Mouse (Mus musculus): Measurements from ENCODE around the gene Jph2. TPM values are rescaled to one million over a fixed set of nuclear protein-coding genes. Genes with fewer than 3 reads are reported as not detected.

Gene Jph2
- polyA plus RNA-seq, 1 experiment from 2014 or later: 41.0 TPM

DNA sequence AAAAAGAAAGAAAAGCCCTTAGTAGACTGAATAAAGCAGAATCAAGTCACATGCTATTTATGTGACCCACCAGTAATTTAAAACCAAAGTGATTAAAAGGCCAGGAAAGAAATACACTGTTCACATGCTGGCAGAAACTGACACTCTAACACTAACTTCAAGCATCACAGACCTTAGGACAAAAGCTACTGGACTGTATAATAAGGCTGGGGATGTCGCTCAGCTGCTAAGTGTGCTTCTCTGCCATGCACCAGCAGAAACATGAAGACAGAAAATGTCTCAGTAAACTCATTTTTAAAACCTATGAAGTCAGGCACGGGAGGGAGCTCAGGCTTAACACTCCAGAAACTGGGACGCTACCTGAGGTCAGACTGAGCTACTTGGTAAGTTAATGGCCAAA is 12.4 kb upstream of the Jph2 start:
- no peak overlapping the region for H3K4me2 ChIP-seq
- H3K9me3 ChIP-seq (replicated peaks): no peaks in the 10 kb centered on the region
- no peak overlapping the region for H3K9ac ChIP-seq
- H3K27ac ChIP-seq: no peak overlapping the region
- no peak overlapping the region for H3K4me3 ChIP-seq
- ATAC-seq (replicated peaks; ENCODE audit: insufficient number of reproducible peaks, insufficient read depth, low FRiP score, low read depth): no peak
- peaks cover 62% of the 10 kb centered on the region for H3K36me3 ChIP-seq
- H3K4me1 ChIP-seq (replicated peaks): peaks cover 3% of the 10 kb centered on the region; the same call in 1 of the 2 replicates
- WGBS: 84% methylated on average over 3 of the region's 3 CpGs
- no peaks in the 10 kb centered on the region for H3K27me3 ChIP-seq

GRCm38 (mm10) chr2:163404037-163404815 is 6.4 kb upstream of the Jph2 start:
- Histone ChIP-seq H3K27ac (no peak overlapping the region), H3K36me3 (peaks cover 26% of the 10 kb centered on the region), H3K4me3 (no peak overlapping the region), H3K27me3 (no peaks in the 10 kb centered on the region), H3K9me3 (replicated peaks) (no peaks in the 10 kb centered on the region), H3K4me2 (no peak overlapping the region), H3K4me1 (replicated peaks) (peaks cover 10% of the 10 kb centered on the region), H3K9ac (no peak overlapping the region)
- no peak for ATAC-seq (replicated peaks; ENCODE audit: insufficient number of reproducible peaks, insufficient read depth, low FRiP score, low read depth)
- 59% methylated on average over 8 of the region's 8 CpGs for WGBS

- 4% methylated on average over 8 of the region's 8 CpGs for WGBS
- no peak for ATAC-seq (replicated peaks; ENCODE audit: insufficient number of reproducible peaks, insufficient read depth, low FRiP score, low read depth)
- H3K4me3 ChIP-seq: no peak overlapping the region
Measured at GRCm38 (mm10) chr2:163401221-163401620, 3.4 kb upstream of the Jph2 start.

GRCm38 (mm10) chr2:163399222-163399621 is 1.4 kb upstream of the Jph2 start:
- Histone ChIP-seq H3K9me3 (replicated peaks) (no peaks in the 10 kb centered on the region), H3K4me2 (peak overlapping the region; percentile 31; the same call in 1 of the 2 replicates), H3K9ac (0 out of 2 replicates have a peak overlapping the region, but pooled peaks have one; percentile 21), H3K4me3 (no peak overlapping the region), H3K27me3 (no peaks in the 10 kb centered on the region), H3K36me3 (no peaks in the 10 kb centered on the region), H3K4me1 (replicated peaks) (peaks cover 23% of the 10 kb centered on the region), H3K27ac (peak overlapping the region; percentile 97)
- whole genome bisulfite sequencing: 31% methylated on average over 8 of the region's 8 CpGs
- ATAC-seq (replicated peaks; ENCODE audit: insufficient number of reproducible peaks, insufficient read depth, low FRiP score, low read depth): no peak

More at GRCm38 (mm10) chr2:163401221-163401620, 3.4 kb upstream of the Jph2 start:
- peaks cover 9% of the 10 kb centered on the region; the same call in 1 of the 2 replicates for H3K36me3 ChIP-seq
- H3K4me2 ChIP-seq: no peak overlapping the region
- no peak overlapping the region for H3K27ac ChIP-seq
- no peaks in the 10 kb centered on the region for H3K9me3 ChIP-seq (replicated peaks)
- H3K9ac ChIP-seq: no peak overlapping the region
- H3K27me3 ChIP-seq: no peaks in the 10 kb centered on the region
- H3K4me1 ChIP-seq (replicated peaks): peaks cover 21% of the 10 kb centered on the region

DNA sequence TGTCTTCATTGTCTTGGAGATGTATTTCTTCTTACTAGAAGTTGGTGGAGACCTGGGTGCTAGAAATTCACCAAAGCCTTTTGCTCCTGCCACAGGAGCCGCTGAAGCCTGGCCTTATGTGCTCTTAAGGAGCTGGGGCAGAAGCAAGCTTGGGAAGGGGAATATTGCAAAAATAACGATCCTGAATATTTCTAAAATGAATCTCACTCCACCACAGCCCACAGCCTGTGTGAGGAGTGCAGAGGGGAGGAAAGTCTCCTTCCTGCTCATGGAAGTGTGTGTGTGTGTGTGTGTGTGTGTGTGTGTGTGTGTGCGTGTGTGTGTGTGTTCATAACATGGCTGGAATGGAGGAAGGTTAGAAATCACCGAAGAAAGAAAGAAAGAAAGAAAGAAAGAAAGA is 977 bp upstream of the Jph2 start:
- ATAC-seq (replicated peaks; ENCODE audit: insufficient number of reproducible peaks, insufficient read depth, low FRiP score, low read depth): no peak
- H3K27ac ChIP-seq: peak overlapping the region; percentile 97
- H3K4me2 ChIP-seq: peak overlapping the region; percentile 61
- WGBS: 42% methylated on average over 4 of the region's 4 CpGs
- H3K27me3 ChIP-seq: no peaks in the 10 kb centered on the region
- H3K36me3 ChIP-seq: no peaks in the 10 kb centered on the region
- no peaks in the 10 kb centered on the region for H3K9me3 ChIP-seq (replicated peaks)
- peak overlapping the region; percentile 31 for H3K9ac ChIP-seq
- peak overlapping the region; percentile 63; the same call in 1 of the 2 replicates for H3K4me3 ChIP-seq
- H3K4me1 ChIP-seq (replicated peaks): peaks cover 23% of the 10 kb centered on the region

DNA sequence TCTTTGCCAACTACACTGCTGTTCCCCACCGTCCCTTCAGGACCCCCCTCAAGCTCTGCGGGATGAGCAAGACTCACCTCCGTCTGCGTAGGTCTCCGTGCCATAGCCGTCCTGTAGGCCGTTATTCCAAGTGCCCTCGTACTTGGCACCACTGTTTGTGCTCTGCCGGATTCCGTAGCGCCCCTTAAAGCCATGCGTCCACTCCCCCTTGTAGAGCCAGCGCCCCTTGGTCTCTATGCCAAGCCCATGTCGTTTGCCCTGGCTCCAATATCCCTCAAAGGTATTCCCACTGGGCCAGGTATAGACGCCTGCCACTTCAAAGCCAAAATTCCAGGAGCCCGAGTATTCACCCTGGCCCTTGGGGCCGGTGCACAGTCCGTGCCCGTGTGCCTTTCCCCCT is 722 bp downstream of the Jph2 start:
- H3K9ac ChIP-seq: peak overlapping the region; percentile 73
- no peaks in the 10 kb centered on the region for H3K9me3 ChIP-seq (replicated peaks)
- peak overlapping the region; percentile 63 for H3K4me3 ChIP-seq
- no peak for ATAC-seq (replicated peaks; ENCODE audit: insufficient number of reproducible peaks, insufficient read depth, low FRiP score, low read depth)
- H3K36me3 ChIP-seq: no peaks in the 10 kb centered on the region
- H3K27me3 ChIP-seq: no peaks in the 10 kb centered on the region
- H3K27ac ChIP-seq: peak overlapping the region; percentile 97
- peak overlapping the region; percentile 61 for H3K4me2 ChIP-seq
- H3K4me1 ChIP-seq (replicated peaks): peaks cover 23% of the 10 kb centered on the region
- 42% methylated on average over 19 of the region's 19 CpGs for WGBS

DNA sequence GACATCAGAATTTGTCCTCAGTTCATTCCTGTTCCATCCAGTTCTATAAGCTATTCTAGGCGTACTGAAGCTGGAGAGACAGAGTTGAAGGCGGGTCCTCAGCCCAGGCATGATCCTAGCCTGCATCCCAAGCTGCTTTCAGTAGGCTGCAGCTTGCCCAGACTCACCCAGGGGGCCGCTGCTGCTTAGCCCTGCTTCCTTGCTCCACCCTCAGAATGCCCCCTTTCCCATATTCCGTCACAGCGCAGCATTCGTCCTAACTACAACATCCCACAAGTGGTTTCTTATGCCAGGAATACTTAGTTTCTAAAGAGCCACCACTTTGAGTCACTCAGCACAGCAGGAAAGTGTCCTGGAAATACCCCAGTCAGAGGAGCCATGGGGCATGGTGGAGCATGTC is 2.8 kb downstream of the Jph2 start:
- Histone ChIP-seq H3K4me1 (replicated peaks) (peaks cover 30% of the 10 kb centered on the region), H3K27ac (peak overlapping the region; percentile 97), H3K27me3 (no peaks in the 10 kb centered on the region), H3K9ac (peak overlapping the region; percentile 73), H3K4me3 (peak overlapping the region; percentile 63), H3K4me2 (peak overlapping the region; percentile 61), H3K36me3 (no peaks in the 10 kb centered on the region), H3K9me3 (replicated peaks) (no peaks in the 10 kb centered on the region)
- ATAC-seq (replicated peaks; ENCODE audit: insufficient number of reproducible peaks, insufficient read depth, low FRiP score, low read depth): no peak
- WGBS: 39% methylated on average over 6 of the region's 6 CpGs

- Histone ChIP-seq H3K27ac (peak overlapping the region; percentile 97), H3K9ac (peak overlapping the region; percentile 73), H3K4me1 (replicated peaks) (peaks cover 22% of the 10 kb centered on the region), H3K27me3 (no peaks in the 10 kb centered on the region), H3K4me2 (peak overlapping the region; percentile 61), H3K4me3 (peak overlapping the region; percentile 63), H3K36me3 (peaks cover 6% of the 10 kb centered on the region), H3K9me3 (replicated peaks) (no peaks in the 10 kb centered on the region)
- ATAC-seq (replicated peaks; ENCODE audit: insufficient number of reproducible peaks, insufficient read depth, low FRiP score, low read depth): no peak
- WGBS: 35% methylated on average over 6 of the region's 6 CpGs
Measured at GRCm38 (mm10) chr2:163393976-163394375, 3.8 kb downstream of the Jph2 start.

- Histone ChIP-seq H3K27me3 (no peaks in the 10 kb centered on the region), H3K27ac (peak overlapping the region; percentile 97), H3K4me1 (replicated peaks) (peaks cover 16% of the 10 kb centered on the region), H3K9me3 (replicated peaks) (no peaks in the 10 kb centered on the region), H3K9ac (peak overlapping the region; percentile 73), H3K36me3 (peaks cover 9% of the 10 kb centered on the region), H3K4me3 (peak overlapping the region; percentile 63), H3K4me2 (peak overlapping the region; percentile 61)
- no peak for ATAC-seq (replicated peaks; ENCODE audit: insufficient number of reproducible peaks, insufficient read depth, low FRiP score, low read depth)
- WGBS: 60% methylated on average over 10 of the region's 10 CpGs
Measured at GRCm38 (mm10) chr2:163393241-163393640, 4.6 kb downstream of the Jph2 start.

DNA sequence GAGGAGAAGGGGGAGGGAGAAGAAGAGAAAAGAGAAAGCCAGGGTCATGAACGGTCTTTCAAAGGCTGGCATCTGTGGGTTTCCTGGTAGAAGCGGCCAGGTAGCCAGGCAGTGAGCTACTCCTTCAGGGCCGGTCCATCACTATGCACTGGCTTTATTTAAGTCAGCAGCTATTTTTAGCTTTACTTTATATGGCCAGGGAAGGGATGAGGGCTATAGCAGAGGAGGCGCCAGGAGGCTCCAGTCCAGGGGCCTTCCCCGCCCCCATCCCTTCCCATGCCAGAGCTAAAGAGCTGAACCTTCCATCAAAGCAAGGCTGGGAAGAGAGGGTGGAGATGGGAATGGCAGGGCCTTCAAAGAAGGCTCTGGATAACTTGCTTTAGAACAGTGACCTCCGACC is 5.4 kb downstream of the Jph2 start:
- Histone ChIP-seq H3K27me3 (no peaks in the 10 kb centered on the region), H3K9me3 (replicated peaks) (no peaks in the 10 kb centered on the region), H3K36me3 (peaks cover 9% of the 10 kb centered on the region), H3K4me3 (peak overlapping the region; percentile 63), H3K4me1 (replicated peaks) (peaks cover 19% of the 10 kb centered on the region), H3K9ac (peak overlapping the region; percentile 48; the same call in 1 of the 2 replicates), H3K27ac (peak overlapping the region; percentile 97), H3K4me2 (peak overlapping the region; percentile 61)
- 28% methylated on average over 6 of the region's 6 CpGs for WGBS
- peak; percentile 90 for ATAC-seq (replicated peaks; ENCODE audit: insufficient number of reproducible peaks, insufficient read depth, low FRiP score, low read depth)

- peak overlapping the region; percentile 23; the same call in 1 of the 2 replicates for H3K4me3 ChIP-seq
- H3K36me3 ChIP-seq: peaks cover 16% of the 10 kb centered on the region
- H3K9me3 ChIP-seq (replicated peaks): no peaks in the 10 kb centered on the region
- H3K9ac ChIP-seq: peak overlapping the region; percentile 46
- H3K27me3 ChIP-seq: no peaks in the 10 kb centered on the region
- H3K4me2 ChIP-seq: peak overlapping the region; percentile 45
- H3K4me1 ChIP-seq (replicated peaks): peaks cover 74% of the 10 kb centered on the region
- ATAC-seq (replicated peaks; ENCODE audit: insufficient number of reproducible peaks, insufficient read depth, low FRiP score, low read depth): peak; percentile 44; the same call in 1 of the 2 replicates
- WGBS: 31% methylated on average over 15 of the region's 15 CpGs
- H3K27ac ChIP-seq: peak overlapping the region; percentile 74
Measured at GRCm38 (mm10) chr2:163386423-163387190, 11.2 kb downstream of the Jph2 start.

Data from heart, embryonic 15.5 days (tissue).